Mouse (Mus musculus) spleen, adult 2 months (tissue): ENCODE results near the gene Gpc4. TPM values are rescaled to one million over a fixed set of nuclear protein-coding genes. Genes with fewer than 3 reads are reported as not detected.

Experiments used
- DNase-seq, 2 experiments: peaks; one replicate each; pipeline versions ENCODE4 v3.0.0 to v3.0.0-alpha.2; 2012 to 2021; ENCODE audit warnings: low spot score in 2 of 2, low read depth in 1 of 2
- H3K27ac ChIP-seq: fragments of 200-500 bp; 2 replicates; pipeline ENCODE4 v1.5.1; 2012; ENCODE audit warnings: low read length, inconsistent platforms; ENCODE audit not compliant: insufficient read depth
- H3K27me3 ChIP-seq: fragments of 200-500 bp; 2 replicates; pipeline ENCODE4 v1.6.1; 2012; ENCODE audit warnings: mild to moderate bottlenecking, moderate library complexity, low read length, inconsistent platforms; ENCODE audit not compliant: control insufficient read depth, insufficient read depth
- H3K36me3 ChIP-seq: fragments of 200-500 bp; 2 replicates; pipeline ENCODE4 v1.6.1; 2012; ENCODE audit warnings: mild to moderate bottlenecking, low read length, inconsistent platforms; ENCODE audit not compliant: control insufficient read depth, insufficient read depth
- H3K4me1 ChIP-seq: fragments of 200-500 bp; 2 replicates; pipeline ENCODE4 v1.6.1; 2011; ENCODE audit warnings: inconsistent platforms; ENCODE audit not compliant: control insufficient read depth, insufficient read depth, insufficient read length
- H3K4me3 ChIP-seq: fragments of 200-500 bp; 2 replicates; pipeline ENCODE4 v1.5.1; 2011; ENCODE audit warnings: mild to moderate bottlenecking, inconsistent platforms; ENCODE audit not compliant: insufficient read depth, insufficient read length; ENCODE audit errors: extremely low read depth
- CTCF ChIP-seq: fragments of 200-500 bp; IDR thresholded peaks from 2 replicates; pipeline ENCODE4 v1.5.1; 2011; ENCODE audit warnings: mild to moderate bottlenecking, inconsistent platforms; ENCODE audit not compliant: insufficient read depth, insufficient read length, insufficient replicate concordance; ENCODE audit errors: extremely low read depth
- POLR2A ChIP-seq: fragments of 200-500 bp; IDR thresholded peaks from 2 replicates; pipeline ENCODE4 v1.6.1; 2011; ENCODE audit warnings: low read depth, low read length, inconsistent platforms
- WGBS: fragments of 180-500 bp; shearing (Covaris S2); methylation state at CpG from one replicate; pipeline ENCODE4 v1.1.7; 2018; 5-methylcytosine and 5-hydroxymethylcytosine counted together
- polyA plus RNA-seq: library from polyadenylated mRNA; depleted of rRNA; stranded (reverse); fragments of >200 nt; gene quantifications from 2 replicates; pipeline ENCODE4 v1.2.3, GENCODE M21; 2012

Gene Gpc4
- polyA plus RNA-seq, 1 experiment: 3.9 TPM

GRCm38 (mm10) chrX:52181401-52181800, 16.3 kb upstream of the Gpc4 start:
- no peak overlapping the region for H3K27ac ChIP-seq

GRCm38 (mm10) chrX:52177067-52177466, 12.0 kb upstream of the Gpc4 start:
- Histone ChIP-seq H3K36me3 (no peaks in the 10 kb centered on the region), H3K4me3 (no peak overlapping the region), H3K27me3 (no peaks in the 10 kb centered on the region), H3K27ac (no peak overlapping the region), H3K4me1 (no peaks in the 10 kb centered on the region)
- 46% methylated on average over 4 of the region's 4 CpGs for WGBS
- DNase-seq: no peak
- TF ChIP-seq POLR2A (no peak), CTCF (no peak)

More at GRCm38 (mm10) chrX:52181401-52181800, 16.3 kb upstream of the Gpc4 start:
- Histone ChIP-seq H3K27me3 (no peaks in the 10 kb centered on the region), H3K4me1 (no peaks in the 10 kb centered on the region), H3K36me3 (no peaks in the 10 kb centered on the region), H3K4me3 (no peak overlapping the region)
- 73% methylated on average over 2 of the region's 2 CpGs for WGBS
- no peak for DNase-seq
- TF ChIP-seq CTCF (no peak), POLR2A (no peak)

- TF ChIP-seq POLR2A: no peak
- no peak for TF ChIP-seq CTCF
- 76% methylated on average over 6 of the region's 6 CpGs for WGBS
- no peak overlapping the region for H3K27ac ChIP-seq
- no peaks in the 10 kb centered on the region for H3K4me1 ChIP-seq
- no peak for DNase-seq
- no peaks in the 10 kb centered on the region for H3K27me3 ChIP-seq
- H3K36me3 ChIP-seq: no peaks in the 10 kb centered on the region
- no peak overlapping the region for H3K4me3 ChIP-seq
Observed at GRCm38 (mm10) chrX:52167519-52168244, 2.6 kb upstream of the Gpc4 start.

- Histone ChIP-seq H3K36me3 (no peaks in the 10 kb centered on the region), H3K4me1 (no peaks in the 10 kb centered on the region), H3K4me3 (no peak overlapping the region), H3K27ac (no peak overlapping the region), H3K27me3 (no peaks in the 10 kb centered on the region)
- WGBS: 40% methylated on average over 7 of the region's 7 CpGs
- TF ChIP-seq CTCF: no peak
- no peak for TF ChIP-seq POLR2A
- DNase-seq: no peak
Observed at GRCm38 (mm10) chrX:52165555-52165938, 495 bp upstream of the Gpc4 start.

- H3K36me3 ChIP-seq: no peaks in the 10 kb centered on the region
- DNase-seq: no peak
- no peak overlapping the region for H3K27ac ChIP-seq
- WGBS: 32% methylated on average over 40 of the region's 44 CpGs
- TF ChIP-seq CTCF (no peak), POLR2A (no peak)
- H3K4me3 ChIP-seq: peak overlapping the region; percentile 42; the same call in 1 of the 2 replicates
- no peaks in the 10 kb centered on the region for H3K27me3 ChIP-seq
- no peaks in the 10 kb centered on the region for H3K4me1 ChIP-seq
Observed at GRCm38 (mm10) chrX:52164134-52164737, 816 bp downstream of the Gpc4 start.

GRCm38 (mm10) chrX:52163418-52164133, 1.5 kb downstream of the Gpc4 start:
- 32% methylated on average over 25 of the region's 25 CpGs for WGBS
- no peak for DNase-seq
- Histone ChIP-seq H3K27ac (no peak overlapping the region), H3K4me1 (no peaks in the 10 kb centered on the region), H3K4me3 (no peak overlapping the region), H3K27me3 (no peaks in the 10 kb centered on the region), H3K36me3 (no peaks in the 10 kb centered on the region)
- TF ChIP-seq CTCF (no peak), POLR2A (no peak)

GRCm38 (mm10) chrX:52162756-52163155, 2.3 kb downstream of the Gpc4 start:
- DNase-seq: no peak
- Histone ChIP-seq H3K36me3 (no peaks in the 10 kb centered on the region), H3K27ac (no peak overlapping the region), H3K27me3 (no peaks in the 10 kb centered on the region), H3K4me3 (no peak overlapping the region), H3K4me1 (no peaks in the 10 kb centered on the region)
- TF ChIP-seq CTCF: no peak
- TF ChIP-seq POLR2A: no peak
- WGBS: 42% methylated on average over 6 of the region's 6 CpGs
